Mouse (Mus musculus) Patski (cell line): ENCODE measurements around the gene Thsd7b. TPM values are rescaled to one million over a fixed set of nuclear protein-coding genes. Genes with fewer than 3 reads are reported as not detected.

ENCODE experiments used
- ATAC-seq: fragments of 100-300 bp; one replicate; pipeline ENCODE4 v1.8.0; 2021
- CTCF ChIA-PET: fragments of 350-600 bp; sonication (Branson Sonifier 250); formaldehyde crosslinking; loops from one replicate; lab custom pipeline; 2022; ENCODE audit warnings: inconsistent platforms; lab: Charles Lee
- POLR2A ChIA-PET: fragments of 350-600 bp; sonication (Branson Sonifier 250); formaldehyde crosslinking; loops from one replicate; lab custom pipeline; 2022; ENCODE audit warnings: antibody characterized with exemption, inconsistent platforms; lab: Charles Lee
- DNase-seq: peaks from one replicate; pipeline ENCODE4 v3.0.0-alpha.2; 2011; ENCODE audit warnings: low read depth, low spot score
- H3K27me3 ChIP-seq: fragments of 371-371 bp; one replicate; pipeline ENCODE4 v1.5.1; 2021
- CTCF ChIP-seq: fragments of 100-300 bp; IDR thresholded peaks from one replicate; pipeline ENCODE4 v1.5.1; 2021
- in situ Hi-C: fragments of 300-500 bp; cut with MboI; formaldehyde crosslinking; loops from 3 replicates; pipeline ENCODE4 v1.11.1; 2018; ENCODE audit warnings: low pct_unique_long_range_greater_than_20kb, mixed read lengths
- polyA plus RNA-seq: library from polyadenylated mRNA; unstranded; gene quantifications from one replicate; pipeline ENCODE4 v1.2.3, GENCODE M21; 2021

Gene Thsd7b
- polyA plus RNA-seq, 1 experiment from 2014 or later = 0.18 TPM

GRCm38 (mm10) chr1:129570522-129570921, 297.4 kb downstream of the Thsd7b start:
- no peak for DNase-seq
- CTCF ChIA-PET = interaction anchor here (0.9 kb wide), 1 partner anchor 53 kb away, joined by 3 read pairs; no protein-coding TSS in a partner anchor

GRCm38 (mm10) chr1:129579955-129580354, 306.9 kb downstream of the Thsd7b start:
- POLR2A ChIA-PET = no interaction called here
- in situ Hi-C loops = no loop called here
- no peak for ATAC-seq
- H3K27me3 ChIP-seq = no peaks in the 10 kb centered on the region
- DNase-seq = no peak
- TF ChIP-seq CTCF = no peak
- CTCF ChIA-PET = no interaction called here

More at GRCm38 (mm10) chr1:129570522-129570921, 297.4 kb downstream of the Thsd7b start:
- H3K27me3 ChIP-seq = no peaks in the 10 kb centered on the region
- no peak for TF ChIP-seq CTCF
- no peak for ATAC-seq
- in situ Hi-C loops = no loop called here
- POLR2A ChIA-PET = no interaction called here

DNA sequence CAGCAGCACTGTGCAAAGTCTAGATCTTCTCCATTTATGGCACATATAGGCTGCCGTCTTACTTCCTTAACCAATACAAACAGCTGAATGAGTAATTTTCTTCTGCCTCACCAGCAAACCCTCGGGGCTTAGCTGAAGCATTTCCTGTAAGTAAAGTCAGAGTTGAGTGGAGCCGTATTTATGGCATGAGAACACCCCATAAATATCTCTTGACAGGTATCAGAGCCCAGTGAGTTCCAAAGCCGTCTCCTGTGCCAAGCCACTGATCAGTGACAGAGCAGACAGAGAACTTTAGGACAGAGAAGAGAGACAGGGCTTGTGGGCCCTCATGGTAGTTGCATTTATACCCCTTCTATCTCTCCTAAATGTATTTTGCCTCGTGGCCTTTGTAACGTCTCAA, 313.5 kb downstream of the Thsd7b start:
- DNase-seq (peak; percentile 53), ATAC-seq (peak; percentile 68)
- CTCF ChIA-PET = no interaction called here
- no peak for TF ChIP-seq CTCF
- POLR2A ChIA-PET = no interaction called here
- no peaks in the 10 kb centered on the region for H3K27me3 ChIP-seq
- in situ Hi-C loops = no loop called here

DNA sequence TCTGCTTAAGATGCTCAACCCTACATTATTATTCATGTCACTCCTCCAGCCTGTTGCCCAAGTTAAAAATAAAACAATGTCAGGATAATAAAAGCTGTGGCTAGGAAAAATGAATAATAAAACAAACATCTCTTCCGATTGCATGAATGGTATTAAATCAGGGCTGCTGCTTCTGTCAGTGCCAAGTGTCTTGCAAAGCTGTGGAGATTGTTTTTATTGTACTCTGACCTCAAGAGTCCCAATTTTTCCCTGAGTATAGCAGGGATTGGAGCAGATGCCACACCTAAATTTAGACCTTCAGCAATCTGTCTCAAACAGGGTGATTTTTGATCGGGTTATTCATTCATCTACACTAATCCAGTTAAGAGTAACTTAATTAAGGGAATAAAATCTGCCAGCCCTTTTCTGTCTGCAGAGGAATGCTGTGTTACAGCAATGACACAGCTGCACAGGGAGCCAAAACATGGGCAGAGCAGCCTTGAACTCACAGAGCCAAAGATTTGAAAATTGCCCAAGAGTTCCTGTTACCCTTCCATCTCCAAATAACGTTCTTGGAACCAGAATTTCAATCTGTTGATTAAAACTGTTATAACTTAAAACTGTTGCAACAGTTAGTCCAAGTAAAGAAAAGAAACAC, 316.4 kb downstream of the Thsd7b start:
- ChIA-PET POLR2A (no interaction called here), CTCF (interaction anchor here (1.1 to 1.9 kb wide), 3 partner anchors 9 to 17 kb away, joined by 3 to 4 read pairs (median 3); no protein-coding TSS in a partner anchor)
- DNase-seq (peak; percentile 71), ATAC-seq (peak; percentile 79)
- in situ Hi-C loops = no loop called here
- no peaks in the 10 kb centered on the region for H3K27me3 ChIP-seq
- TF ChIP-seq CTCF = no peak

DNA sequence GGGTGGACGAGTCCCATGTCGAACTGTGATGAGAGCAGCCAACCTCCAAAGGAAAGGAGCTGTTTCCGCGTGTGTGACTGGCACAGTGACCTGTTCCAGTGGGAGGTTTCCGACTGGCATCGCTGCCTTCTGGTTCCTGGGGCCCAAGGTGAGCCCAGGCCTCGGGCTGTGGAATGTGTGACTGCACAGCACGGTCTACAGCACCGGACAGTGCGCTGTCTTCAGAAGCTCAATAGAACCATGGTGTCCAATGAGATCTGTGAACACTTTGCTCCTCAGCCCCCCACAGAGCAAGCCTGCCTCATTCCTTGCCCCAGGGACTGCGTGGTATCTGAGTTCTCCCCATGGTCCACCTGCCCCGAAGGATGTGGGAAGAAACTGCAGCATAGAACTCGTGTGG, 322.3 kb downstream of the Thsd7b start:
- DNase-seq = no peak
- ATAC-seq = no peak
- ChIA-PET POLR2A (no interaction called here), CTCF (interaction anchor here (2.0 kb wide), 1 partner anchor 108 kb away, joined by 6 read pairs; no protein-coding TSS in a partner anchor)
- in situ Hi-C loops = no loop called here
- no peaks in the 10 kb centered on the region for H3K27me3 ChIP-seq
- TF ChIP-seq CTCF = no peak

GRCm38 (mm10) chr1:129600933-129601332, 327.8 kb downstream of the Thsd7b start:
- CTCF ChIA-PET = no interaction called here
- in situ Hi-C loops = no loop called here

GRCm38 (mm10) chr1:129602284-129602683, 329.2 kb downstream of the Thsd7b start:
- H3K27me3 ChIP-seq = no peaks in the 10 kb centered on the region
- no peak for ATAC-seq
- no peak for TF ChIP-seq CTCF
- DNase-seq = no peak
- in situ Hi-C loops = no loop called here
- CTCF ChIA-PET = interaction anchor here (0.7 kb wide), 1 partner anchor 8 kb away, joined by 3 read pairs; no protein-coding TSS in a partner anchor
- POLR2A ChIA-PET = no interaction called here

More at GRCm38 (mm10) chr1:129600933-129601332, 327.8 kb downstream of the Thsd7b start:
- no peaks in the 10 kb centered on the region for H3K27me3 ChIP-seq
- ATAC-seq = peak; percentile 75
- no peak for TF ChIP-seq CTCF
- DNase-seq = no peak
- POLR2A ChIA-PET = no interaction called here

DNA sequence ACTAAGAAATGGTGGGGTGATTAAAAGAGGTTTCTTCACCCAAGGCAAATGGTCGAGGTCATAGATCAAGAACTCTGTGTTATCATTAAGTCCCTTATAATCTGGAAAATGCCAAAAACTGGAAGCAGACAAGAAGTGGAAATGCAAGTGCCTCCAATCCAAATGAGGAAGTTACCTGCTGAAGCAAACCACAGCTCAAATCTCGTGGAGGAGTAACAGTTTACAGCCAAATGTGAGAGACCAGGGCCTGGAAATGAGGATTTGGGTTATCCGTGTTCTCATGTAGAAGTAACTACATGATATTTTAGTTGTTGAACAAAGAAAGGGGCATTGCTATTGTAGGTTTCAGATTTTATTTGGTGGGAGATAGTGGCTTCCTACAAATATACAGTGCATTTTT, 335.3 kb downstream of the Thsd7b start:
- in situ Hi-C loops = no loop called here
- CTCF ChIA-PET = interaction anchor here (0.7 kb wide), 1 partner anchor 9 kb away, joined by 3 read pairs; no protein-coding TSS in a partner anchor

GRCm38 (mm10) chr1:129616080-129616479, 343.0 kb downstream of the Thsd7b start:
- in situ Hi-C loops = no loop called here
- POLR2A ChIA-PET = no interaction called here
- H3K27me3 ChIP-seq = no peaks in the 10 kb centered on the region
- DNase-seq (no peak), ATAC-seq (no peak)
- CTCF ChIA-PET = no interaction called here
- no peak for TF ChIP-seq CTCF

More for the DNA sequence above, 335.3 kb downstream of the Thsd7b start:
- POLR2A ChIA-PET = no interaction called here
- no peak for DNase-seq
- ATAC-seq = no peak
- TF ChIP-seq CTCF = no peak
- H3K27me3 ChIP-seq = no peaks in the 10 kb centered on the region

DNA sequence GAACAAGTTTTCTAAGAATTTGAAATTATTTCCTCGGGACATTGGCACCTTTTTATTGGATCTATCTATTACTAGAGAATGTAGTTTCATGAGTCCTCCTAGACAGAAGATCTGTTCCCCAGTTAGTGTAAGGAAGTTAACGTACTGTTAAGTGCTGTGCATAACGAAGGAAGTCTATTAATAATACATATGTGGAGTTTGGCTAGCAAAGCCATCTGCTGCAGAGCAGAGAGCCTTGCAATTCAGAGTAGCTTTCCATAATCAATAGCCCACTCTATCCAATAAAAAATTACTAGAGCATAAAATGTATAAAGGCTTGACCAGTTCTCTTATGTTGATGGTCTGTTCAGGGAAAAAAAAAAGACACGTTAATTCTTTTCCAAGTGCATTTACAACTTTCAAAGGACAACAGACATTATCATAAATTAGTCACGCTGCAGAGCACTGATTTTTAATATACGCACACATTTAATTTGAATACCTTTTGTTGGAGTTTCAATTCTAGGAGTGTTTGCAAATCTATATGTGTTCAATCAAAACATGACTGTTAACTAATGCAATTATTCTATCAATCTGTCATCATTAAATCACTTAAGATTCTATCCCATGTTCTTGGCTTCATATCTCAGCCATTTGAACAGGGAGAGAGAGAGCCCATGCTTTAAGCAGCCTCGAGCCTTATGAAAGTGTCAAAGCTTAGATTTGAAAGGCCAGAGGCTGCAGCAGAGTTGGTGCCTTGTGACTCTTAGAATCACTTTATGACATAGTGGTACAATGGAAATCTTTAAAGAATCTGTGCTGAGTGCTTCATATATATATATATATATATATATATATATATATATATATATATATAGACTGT, 346.6 kb downstream of the Thsd7b start:
- no peak for DNase-seq
- in situ Hi-C loops = no loop called here
- no peaks in the 10 kb centered on the region for H3K27me3 ChIP-seq
- ChIA-PET CTCF (no interaction called here), POLR2A (no interaction called here)
- ATAC-seq = no peak
- no peak for TF ChIP-seq CTCF

DNA sequence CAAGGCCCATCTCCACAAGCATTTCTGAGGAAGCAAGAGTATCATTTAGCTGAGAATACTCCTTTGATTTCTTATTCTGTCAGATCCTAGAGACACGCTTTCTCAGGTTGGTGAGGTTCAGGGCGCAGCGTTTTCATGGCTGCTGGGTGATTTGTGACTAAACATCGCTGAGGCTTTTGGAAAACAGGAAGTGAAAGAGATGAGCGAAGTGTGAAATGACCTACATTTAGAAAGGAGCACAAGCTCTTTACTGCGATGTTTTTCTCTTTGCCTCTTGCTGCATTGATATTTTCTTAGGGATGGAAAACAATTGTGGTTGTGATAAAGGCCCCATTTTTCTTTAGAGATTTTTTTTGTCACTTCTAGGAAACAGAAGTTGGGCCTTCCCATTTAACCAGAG, 351.4 kb downstream of the Thsd7b start:
- no peak for ATAC-seq
- DNase-seq = no peak
- in situ Hi-C loops = no loop called here
- CTCF ChIA-PET = no interaction called here
- peaks cover 10% of the 10 kb centered on the region for H3K27me3 ChIP-seq
- TF ChIP-seq CTCF = no peak
- POLR2A ChIA-PET = no interaction called here
